Mouse (Mus musculus) heart, postnatal 4 days (tissue): ENCODE results near the gene Fbxo2. TPM values are rescaled to one million over a fixed set of nuclear protein-coding genes. Genes with fewer than 3 reads are reported as not detected.

ENCODE experiments used
- DNase-seq: peaks from one replicate; pipeline ENCODE4 v3.0.0; 2021
- total RNA-seq, 2 experiments: library from RNA; stranded (reverse); gene quantifications; 2 replicates each; pipeline ENCODE4 v1.2.3; 2021

Gene Fbxo2
- total RNA-seq, 2 experiments from 2014 or later: 0.27 TPM; not detected in 1

- DNase-seq: no peak
These were observed 16.7 kb upstream of the Fbxo2 start for GRCm38 (mm10) chr4:148143721-148144120.

- DNase-seq: no peak
These were observed 12.7 kb upstream of the Fbxo2 start for GRCm38 (mm10) chr4:148147714-148148113.

- DNase-seq: no peak
These were observed 10.9 kb upstream of the Fbxo2 start for GRCm38 (mm10) chr4:148149540-148149939.

- no peak for DNase-seq
These were observed 10.2 kb upstream of the Fbxo2 start for GRCm38 (mm10) chr4:148150242-148150641.

- DNase-seq: no peak
These were observed 9.5 kb upstream of the Fbxo2 start for GRCm38 (mm10) chr4:148150953-148151266.

GRCm38 (mm10) chr4:148151267-148152168 is 8.9 kb upstream of the Fbxo2 start, which contains the start of gene Fbxo6:
Gene Fbxo6, minus strand, starts transcription at chr4:148152140.
- peak; percentile 90 for DNase-seq

- DNase-seq: no peak
These were observed 7.9 kb upstream of the Fbxo2 start for GRCm38 (mm10) chr4:148152547-148152946.

GRCm38 (mm10) chr4:148154006-148154405 is 6.4 kb upstream of the Fbxo2 start:
- DNase-seq: no peak

- DNase-seq: peak; percentile 51
These were observed 5.4 kb upstream of the Fbxo2 start for GRCm38 (mm10) chr4:148154982-148155381.

GRCm38 (mm10) chr4:148158436-148159348 is 1.7 kb upstream of the Fbxo2 start:
- no peak for DNase-seq

- DNase-seq: peak; percentile 90
These were observed 631 bp upstream of the Fbxo2 start for GRCm38 (mm10) chr4:148159544-148160435.

GRCm38 (mm10) chr4:148164002-148164439 is 3.6 kb downstream of the Fbxo2 start:
- DNase-seq: peak; percentile 77

GRCm38 (mm10) chr4:148164461-148164860 is 4.0 kb downstream of the Fbxo2 start:
- DNase-seq: no peak

- no peak for DNase-seq
These were observed 5.1 kb downstream of the Fbxo2 start for GRCm38 (mm10) chr4:148165551-148165950.

- DNase-seq: no peak
These were observed 6.0 kb downstream of the Fbxo2 start for GRCm38 (mm10) chr4:148166431-148166830.

- DNase-seq: peak; percentile 84
These were observed 6.6 kb downstream of the Fbxo2 start for GRCm38 (mm10) chr4:148166986-148167385.

- DNase-seq: peak; percentile 72
These were observed 7.9 kb downstream of the Fbxo2 start for GRCm38 (mm10) chr4:148168287-148168686.

GRCm38 (mm10) chr4:148169586-148169985 is 9.2 kb downstream of the Fbxo2 start:
- DNase-seq: no peak

- peak; percentile 51 for DNase-seq
These were observed 10.4 kb downstream of the Fbxo2 start for GRCm38 (mm10) chr4:148170842-148171241.

- no peak for DNase-seq
These were observed 10.8 kb downstream of the Fbxo2 start for GRCm38 (mm10) chr4:148171261-148171660.

- DNase-seq: no peak
These were observed 13.5 kb downstream of the Fbxo2 start for GRCm38 (mm10) chr4:148173811-148174494.

GRCm38 (mm10) chr4:148174495-148174862 is 14.1 kb downstream of the Fbxo2 start:
- no peak for DNase-seq
